Mouse (Mus musculus) neural tube, embryonic 12.5 days (tissue): ENCODE data around the gene Metrnl. TPM values are rescaled to one million over a fixed set of nuclear protein-coding genes. Genes with fewer than 3 reads are reported as not detected.

Source experiments
- ATAC-seq: fragments of 200-750 bp; cut with Nextera tagmentation; 2 replicates; pipeline ENCODE4 v1.8.0; 2017; ENCODE audit warnings: low read depth, mild to moderate bottlenecking, moderate TSS enrichment, moderate library complexity; ENCODE audit not compliant: low FRiP score
- H3K27ac ChIP-seq: fragments of 300-500 bp; sonication (generic); 2 replicates; pipeline ENCODE4 v1.5.1; 2016
- H3K27me3 ChIP-seq: fragments of 300-500 bp; sonication (generic); replicated peaks from 2 replicates; pipeline ENCODE4 v1.6.1; 2016; ENCODE audit warnings: mild to moderate bottlenecking
- H3K36me3 ChIP-seq: fragments of 300-500 bp; sonication (generic); 2 replicates; pipeline ENCODE4 v1.6.1; 2016; ENCODE audit warnings: mild to moderate bottlenecking
- H3K4me1 ChIP-seq: fragments of 300-500 bp; sonication (generic); 2 replicates; pipeline ENCODE4 v1.6.1; 2016
- H3K4me2 ChIP-seq: fragments of 300-500 bp; sonication (generic); replicated peaks from 2 replicates; pipeline ENCODE4 v1.6.1; 2016; ENCODE audit warnings: mild to moderate bottlenecking
- H3K4me3 ChIP-seq: fragments of 300-500 bp; sonication (generic); 2 replicates; pipeline ENCODE4 v1.5.1; 2016
- H3K9ac ChIP-seq: fragments of 300-500 bp; sonication (generic); 2 replicates; pipeline ENCODE4 v1.6.1; 2016; ENCODE audit warnings: mild to moderate bottlenecking
- H3K9me3 ChIP-seq: fragments of 300-500 bp; sonication (generic); 2 replicates; pipeline ENCODE4 v1.6.1; 2016; ENCODE audit warnings: mild to moderate bottlenecking
- WGBS: fragments of 180-500 bp; shearing (Covaris S2); methylation state at CpG from one replicate; pipeline ENCODE4 v1.1.7; 2016; 5-methylcytosine and 5-hydroxymethylcytosine counted together
- polyA plus RNA-seq: library from polyadenylated mRNA; unstranded; fragments of >200 nt; fragmentation: Nextera tagmentation; extraction: Ambion mirVana; gene quantifications from 2 replicates; pipeline ENCODE4 v1.2.1, GENCODE M21; 2016

The Metrnl gene
- polyA plus RNA-seq, 1 experiment from 2014 or later, result 16.5 TPM

DNA sequence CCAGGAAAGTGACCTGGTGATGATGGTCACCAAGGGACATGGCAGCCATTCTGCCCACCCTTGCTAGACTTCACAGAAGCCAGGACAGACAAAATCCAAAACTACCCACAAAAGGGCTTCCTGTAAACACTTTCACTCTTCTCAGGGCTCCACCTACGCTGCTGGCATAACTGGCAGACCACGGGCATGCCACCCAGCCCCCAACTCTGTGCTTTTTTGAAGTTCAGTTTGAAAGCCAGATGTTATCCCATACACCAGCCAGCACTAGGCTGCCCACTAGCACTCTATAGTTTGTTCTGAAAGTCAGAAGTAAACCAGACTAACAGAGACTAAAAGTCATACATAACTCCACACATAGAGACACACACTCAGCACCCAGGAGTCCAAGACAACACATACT is 13.3 kb upstream of the Metrnl start:
- Histone ChIP-seq H3K27ac (no peak overlapping the region), H3K4me1 (no peaks in the 10 kb centered on the region), H3K36me3 (no peaks in the 10 kb centered on the region), H3K9me3 (no peaks in the 10 kb centered on the region), H3K27me3 (no peaks in the 10 kb centered on the region), H3K4me2 (no peak overlapping the region), H3K4me3 (no peak overlapping the region), H3K9ac (no peak overlapping the region)
- ATAC-seq, result no peak
- 91% methylated on average over 2 of the region's 2 CpGs for WGBS

DNA sequence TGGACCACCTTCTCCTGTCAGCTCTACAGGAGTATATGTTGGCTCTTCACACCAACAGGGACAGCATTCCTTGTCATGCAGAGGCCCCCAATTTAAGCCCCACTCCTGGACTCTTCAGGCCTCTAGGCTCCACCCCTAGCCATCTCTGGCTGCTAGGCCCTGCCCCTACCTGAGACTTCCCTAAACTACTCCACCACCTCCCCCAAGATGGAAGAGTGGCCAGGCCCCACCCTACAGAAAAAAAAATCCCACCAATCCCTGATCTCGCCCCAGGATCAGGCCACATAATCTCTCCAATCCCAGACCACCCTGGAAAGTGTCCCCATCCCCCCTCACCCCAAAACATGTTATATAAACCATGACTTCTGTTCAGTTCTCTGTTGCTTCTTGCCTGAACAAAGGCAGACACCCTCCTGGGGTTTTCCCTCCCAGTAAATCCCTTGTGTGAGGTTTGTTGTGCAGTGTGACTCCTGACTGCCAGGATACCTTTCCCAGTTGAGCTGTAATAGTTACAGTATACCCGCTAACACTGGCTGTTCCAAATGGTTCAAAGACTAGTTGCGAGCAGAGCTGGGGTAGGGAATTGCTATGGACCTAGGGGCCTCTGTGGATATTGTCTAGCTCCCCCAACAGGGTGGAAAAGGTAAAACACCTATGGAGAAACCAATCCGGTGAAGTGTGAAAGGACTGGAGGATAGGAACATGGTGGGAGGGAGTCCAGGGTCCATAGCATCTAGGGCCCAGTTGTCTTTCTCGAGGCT is 5.9 kb upstream of the Metrnl start:
- ATAC-seq, result no peak
- WGBS, result 85% methylated on average over 5 of the region's 5 CpGs

GRCm38 (mm10) chr11:121697271-121697670 is 4.1 kb upstream of the Metrnl start:
- Histone ChIP-seq H3K27me3 (peaks cover 1% of the 10 kb centered on the region), H3K27ac (no peak overlapping the region), H3K4me2 (no peak overlapping the region), H3K36me3 (no peaks in the 10 kb centered on the region), H3K4me3 (no peak overlapping the region), H3K9me3 (no peaks in the 10 kb centered on the region), H3K9ac (no peak overlapping the region), H3K4me1 (no peaks in the 10 kb centered on the region)
- 88% methylated on average over 4 of the region's 4 CpGs for WGBS
- no peak for ATAC-seq

More for the DNA sequence above, 5.9 kb upstream of the Metrnl start:
- H3K27ac ChIP-seq, result no peak overlapping the region
- H3K4me3 ChIP-seq, result no peak overlapping the region
- no peak overlapping the region for H3K4me2 ChIP-seq
- no peaks in the 10 kb centered on the region for H3K4me1 ChIP-seq
- no peak overlapping the region for H3K9ac ChIP-seq
- no peaks in the 10 kb centered on the region for H3K9me3 ChIP-seq
- no peaks in the 10 kb centered on the region for H3K36me3 ChIP-seq
- H3K27me3 ChIP-seq, result no peaks in the 10 kb centered on the region

- no peak for ATAC-seq
These were observed 2.9 kb upstream of the Metrnl start for GRCm38 (mm10) chr11:121698381-121698955.

DNA sequence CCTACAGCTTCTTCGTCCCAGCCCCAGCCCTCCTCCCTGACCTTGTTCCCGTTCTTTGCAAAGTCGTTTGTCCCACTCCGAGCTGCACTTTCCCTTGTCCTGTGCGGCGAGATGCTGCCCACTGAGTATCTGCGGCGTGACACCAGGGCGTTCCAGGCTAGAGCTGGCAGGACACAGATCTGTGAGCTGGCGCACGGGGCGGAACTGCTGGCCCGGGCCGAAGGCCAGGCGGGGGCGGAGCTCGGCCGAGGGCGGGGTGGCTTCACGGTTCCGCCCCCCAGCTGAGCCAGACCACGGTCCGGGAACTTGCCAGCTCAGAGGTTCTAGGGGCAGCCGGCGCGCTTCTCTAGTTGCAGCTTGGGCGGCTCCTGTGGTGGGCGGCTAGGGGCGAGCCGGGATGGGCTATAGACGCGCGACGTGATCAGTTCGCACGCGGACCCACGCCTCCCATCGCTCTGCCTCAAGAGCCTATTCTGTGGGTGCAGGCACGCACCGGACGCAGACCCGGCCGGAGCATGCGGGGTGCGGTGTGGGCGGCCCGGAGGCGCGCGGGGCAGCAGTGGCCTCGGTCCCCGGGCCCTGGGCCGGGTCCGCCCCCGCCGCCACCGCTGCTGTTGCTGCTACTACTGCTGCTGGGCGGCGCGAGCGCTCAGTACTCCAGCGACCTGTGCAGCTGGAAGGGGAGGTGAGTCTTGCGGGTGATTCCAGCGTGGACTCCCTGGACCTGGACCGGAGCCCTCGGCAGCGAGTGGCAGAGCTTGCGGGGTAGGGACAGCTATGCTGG is 959 bp downstream of the Metrnl start:
- Histone ChIP-seq H3K4me3 (peak overlapping the region; percentile 62), H3K4me1 (peaks cover 13% of the 10 kb centered on the region), H3K27ac (no peak overlapping the region), H3K36me3 (no peaks in the 10 kb centered on the region), H3K27me3 (peaks cover 35% of the 10 kb centered on the region), H3K9me3 (no peaks in the 10 kb centered on the region), H3K9ac (peak overlapping the region; percentile 59), H3K4me2 (peak overlapping the region; percentile 99)
- WGBS, result under 1% methylated on average over 69 of the region's 69 CpGs
- peak; percentile 87 for ATAC-seq

More at GRCm38 (mm10) chr11:121698381-121698955, 2.9 kb upstream of the Metrnl start:
- Histone ChIP-seq H3K9ac (no peak overlapping the region), H3K27ac (no peak overlapping the region), H3K4me3 (no peak overlapping the region), H3K36me3 (no peaks in the 10 kb centered on the region), H3K27me3 (peaks cover 13% of the 10 kb centered on the region), H3K4me2 (no peak overlapping the region), H3K4me1 (peaks cover 6% of the 10 kb centered on the region), H3K9me3 (no peaks in the 10 kb centered on the region)
- WGBS, result 81% methylated on average over 5 of the region's 5 CpGs

DNA sequence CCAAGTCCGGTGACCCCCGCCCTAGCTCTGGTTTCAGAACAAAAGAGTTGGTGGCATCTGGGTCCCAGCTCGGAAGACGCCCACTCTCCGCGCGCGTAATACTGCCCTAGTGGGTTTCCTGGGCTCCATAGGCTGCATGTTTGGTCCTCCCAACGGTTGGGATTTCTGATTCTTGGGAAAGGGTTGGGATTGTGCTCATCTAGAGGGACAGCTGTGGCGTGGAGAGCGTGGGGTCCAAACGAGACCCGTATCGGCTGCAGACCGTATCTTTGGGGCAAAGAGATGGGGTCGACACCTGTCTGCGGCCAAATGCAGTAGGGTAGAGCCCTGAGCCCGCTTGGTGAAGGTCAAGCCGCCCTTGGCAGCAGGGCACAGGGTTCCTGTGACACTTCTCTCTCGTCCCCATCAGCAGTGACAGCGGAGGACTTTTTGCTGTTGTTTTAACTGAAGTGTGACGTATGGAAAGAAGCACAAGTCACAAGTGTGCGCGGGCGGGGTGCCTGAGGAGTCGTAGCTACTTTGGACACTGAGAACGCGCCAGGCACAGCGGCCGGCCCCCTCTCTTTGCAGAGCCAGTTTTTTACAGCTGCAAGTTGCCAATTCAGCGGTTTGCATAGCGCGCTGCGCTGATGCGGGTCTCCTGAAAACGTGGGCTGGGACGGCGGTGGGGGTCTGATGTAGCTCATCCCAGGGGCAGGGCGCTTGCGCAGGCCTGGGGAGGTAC is 1.7 kb downstream of the Metrnl start:
- Histone ChIP-seq H3K27me3 (peaks cover 35% of the 10 kb centered on the region), H3K36me3 (no peaks in the 10 kb centered on the region), H3K4me1 (peaks cover 13% of the 10 kb centered on the region), H3K27ac (no peak overlapping the region), H3K4me3 (peak overlapping the region; percentile 62), H3K4me2 (peak overlapping the region; percentile 99), H3K9me3 (no peaks in the 10 kb centered on the region), H3K9ac (peak overlapping the region; percentile 59)
- 1% methylated on average over 40 of the region's 40 CpGs for WGBS
- ATAC-seq, result 0 out of 2 replicates have a peak, but pooled peaks have one; percentile 8

DNA sequence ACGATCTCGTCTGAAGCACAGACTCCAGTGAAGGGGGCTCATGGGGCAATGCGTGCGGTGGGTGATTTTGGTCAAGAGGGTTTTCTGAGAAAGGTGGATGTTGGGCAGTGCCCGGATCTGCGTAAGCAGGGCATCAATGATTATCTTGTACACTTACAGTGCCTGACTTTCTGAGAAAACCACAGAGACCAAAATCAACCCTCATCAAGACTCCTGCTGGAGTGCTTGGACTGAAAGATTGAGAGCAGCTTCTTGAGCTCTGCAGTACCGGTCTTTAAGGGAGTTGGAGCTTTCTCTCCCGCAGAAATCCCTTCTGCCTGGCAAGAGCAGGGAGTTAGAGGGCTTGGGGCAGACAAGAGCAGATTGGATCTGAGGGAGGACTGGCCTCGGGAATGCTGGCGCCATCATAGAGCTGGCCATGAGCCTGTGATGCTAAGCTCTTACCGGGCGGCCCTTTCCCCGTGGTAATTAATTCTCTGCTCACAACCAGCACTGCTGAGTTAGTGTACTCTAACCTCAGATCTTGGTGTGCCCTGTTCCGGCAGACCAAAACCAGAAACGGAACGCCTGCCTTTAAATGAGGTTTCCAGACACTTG is 2.4 kb downstream of the Metrnl start:
- H3K36me3 ChIP-seq, result no peaks in the 10 kb centered on the region
- no peak overlapping the region for H3K27ac ChIP-seq
- peak overlapping the region; percentile 99 for H3K4me2 ChIP-seq
- 16% methylated on average over 16 of the region's 16 CpGs for WGBS
- peaks cover 35% of the 10 kb centered on the region for H3K27me3 ChIP-seq
- H3K4me3 ChIP-seq, result peak overlapping the region; percentile 62
- H3K9ac ChIP-seq, result peak overlapping the region; percentile 59; the same call in 1 of the 2 replicates
- H3K4me1 ChIP-seq, result peaks cover 13% of the 10 kb centered on the region
- no peaks in the 10 kb centered on the region for H3K9me3 ChIP-seq
- no peak for ATAC-seq

DNA sequence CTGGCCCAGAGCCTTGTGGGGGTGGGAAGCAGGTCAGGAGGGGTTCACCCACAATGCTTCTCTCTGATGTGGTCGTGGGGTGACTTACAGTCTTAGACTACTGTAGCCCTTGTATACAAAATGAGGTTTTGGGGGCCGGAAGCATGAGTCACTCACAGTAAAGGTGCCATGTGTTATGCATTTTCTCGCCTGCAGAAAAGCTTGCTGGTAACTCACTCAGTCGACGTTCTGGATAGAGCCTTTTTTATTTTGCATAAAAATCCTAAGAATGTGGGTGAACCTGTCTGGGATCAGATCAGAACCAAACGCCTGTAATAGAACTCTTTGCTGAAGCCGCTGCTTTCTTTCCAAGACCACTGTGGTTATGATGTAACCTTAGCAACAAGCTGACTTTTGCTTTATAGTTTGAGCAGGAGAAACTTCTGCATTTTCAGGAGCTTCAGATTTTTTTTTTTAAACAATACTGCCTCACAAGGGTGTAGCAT is 5.2 kb downstream of the Metrnl start:
- 48% methylated on average over 7 of the region's 7 CpGs for WGBS

DNA sequence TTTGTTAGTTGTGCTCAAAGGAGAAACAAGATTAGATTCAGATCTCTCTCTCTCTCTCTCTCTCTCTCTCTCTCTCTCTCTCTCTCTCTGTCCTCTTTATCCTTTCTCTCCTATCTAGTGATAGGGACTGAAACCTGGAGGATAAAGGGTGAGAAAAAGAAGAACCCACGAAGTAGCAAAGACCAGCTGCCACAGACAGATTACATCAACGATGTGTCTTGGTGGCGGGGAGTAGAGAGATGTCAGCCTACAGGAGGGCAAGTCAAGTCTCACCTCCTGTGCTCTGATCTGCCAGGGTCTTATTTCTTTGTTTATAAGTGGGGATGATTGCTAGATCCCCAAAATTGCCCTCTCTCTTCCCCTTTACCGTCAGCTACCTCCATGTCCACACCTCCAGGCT is 7.9 kb downstream of the Metrnl start:
- no peaks in the 10 kb centered on the region for H3K9me3 ChIP-seq
- H3K4me3 ChIP-seq, result no peak overlapping the region
- H3K36me3 ChIP-seq, result no peaks in the 10 kb centered on the region
- WGBS, result 82% methylated on average over 4 of the region's 4 CpGs
- H3K9ac ChIP-seq, result no peak overlapping the region
- H3K27me3 ChIP-seq, result peaks cover 14% of the 10 kb centered on the region
- ATAC-seq, result no peak
- H3K4me2 ChIP-seq, result no peak overlapping the region
- no peak overlapping the region for H3K27ac ChIP-seq
- H3K4me1 ChIP-seq, result no peaks in the 10 kb centered on the region

More for the DNA sequence above, 5.2 kb downstream of the Metrnl start:
- Histone ChIP-seq H3K4me3 (no peak overlapping the region), H3K9me3 (no peaks in the 10 kb centered on the region), H3K4me2 (no peak overlapping the region), H3K27me3 (peaks cover 35% of the 10 kb centered on the region), H3K9ac (no peak overlapping the region), H3K27ac (no peak overlapping the region), H3K36me3 (no peaks in the 10 kb centered on the region), H3K4me1 (peaks cover 13% of the 10 kb centered on the region)
- no peak for ATAC-seq

GRCm38 (mm10) chr11:121710245-121710644 is 8.9 kb downstream of the Metrnl start:
- 94% methylated on average over 5 of the region's 5 CpGs for WGBS
- no peak for ATAC-seq
- H3K36me3 ChIP-seq, result no peaks in the 10 kb centered on the region
- no peaks in the 10 kb centered on the region for H3K9me3 ChIP-seq
- H3K4me2 ChIP-seq, result no peak overlapping the region
- H3K27me3 ChIP-seq, result peaks cover 6% of the 10 kb centered on the region; the same call in 1 of the 2 replicates
- H3K9ac ChIP-seq, result no peak overlapping the region
- H3K4me3 ChIP-seq, result no peak overlapping the region
- no peak overlapping the region for H3K27ac ChIP-seq
- H3K4me1 ChIP-seq, result no peaks in the 10 kb centered on the region

DNA sequence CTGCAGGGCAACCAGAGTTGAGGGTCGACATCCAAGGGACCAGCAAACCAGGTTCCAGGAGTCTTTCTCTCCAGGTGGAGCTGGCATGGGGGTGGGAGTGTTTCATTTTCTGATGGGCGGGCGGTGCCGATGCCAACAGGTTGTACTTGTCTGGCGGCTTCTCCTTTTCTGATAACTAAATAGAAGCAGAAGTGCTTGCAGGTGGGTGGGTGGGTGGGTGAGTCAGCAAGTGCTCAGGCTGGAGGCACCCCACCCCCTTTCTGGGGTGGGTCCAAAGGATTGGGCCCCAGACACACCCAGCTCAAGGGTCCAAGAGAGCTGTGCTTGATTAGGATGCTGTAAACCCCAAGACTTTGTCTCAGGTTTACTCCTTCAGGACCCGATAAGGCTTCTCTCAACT is 11.6 kb downstream of the Metrnl start:
- Histone ChIP-seq H3K9ac (no peak overlapping the region), H3K27ac (no peak overlapping the region), H3K4me2 (no peak overlapping the region), H3K27me3 (no peaks in the 10 kb centered on the region), H3K4me1 (no peaks in the 10 kb centered on the region), H3K36me3 (no peaks in the 10 kb centered on the region), H3K4me3 (no peak overlapping the region), H3K9me3 (no peaks in the 10 kb centered on the region)
- WGBS, result 88% methylated on average over 6 of the region's 6 CpGs
- no peak for ATAC-seq
